Mouse (Mus musculus) cortical plate, adult 2 months (tissue): ENCODE measurements at regions not wholly inside any gene's neighbourhood (a gene's known extent, or its start where the extent isn't known, plus 50 kb on each side); places are given as distances from the start of the nearest gene placed in this dataset.

ENCODE experiments used
- CTCF ChIP-seq: fragments of 200-500 bp; IDR thresholded peaks from 2 replicates; pipeline ENCODE4 v1.5.1; 2011; ENCODE audit warnings: mild to moderate bottlenecking, control low read depth, low read length; ENCODE audit not compliant: insufficient read depth; ENCODE audit errors: extremely low read depth
- POLR2A ChIP-seq: fragments of 200-500 bp; IDR thresholded peaks from 2 replicates; pipeline ENCODE4 v1.6.1; 2011; ENCODE audit warnings: mild to moderate bottlenecking, low read length, control low read depth; ENCODE audit not compliant: insufficient read depth; ENCODE audit errors: extremely low read depth

DNA sequence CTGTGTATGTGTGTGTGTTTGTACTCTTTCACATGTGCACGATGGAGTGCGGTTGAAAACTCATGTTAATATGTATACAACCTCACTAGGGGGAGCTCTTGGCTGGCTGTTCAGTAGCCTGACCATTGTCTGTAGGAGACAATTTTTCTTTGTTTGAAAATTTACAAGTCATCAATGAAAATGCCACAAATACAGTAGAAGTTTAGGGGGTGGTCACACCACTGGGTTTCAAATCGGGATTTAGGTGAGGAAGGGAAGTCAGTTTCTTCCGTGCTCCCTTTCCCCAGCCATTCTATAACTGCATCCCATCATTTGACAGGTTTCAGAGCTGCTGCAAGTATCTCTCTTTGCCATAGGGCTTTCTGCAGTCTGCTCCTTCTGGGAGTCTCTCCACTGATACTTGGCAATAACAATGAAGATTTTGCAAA is 366.9 kb upstream of the Fam92a start:
- TF ChIP-seq CTCF (peak; percentile 66; the same call in 1 of the 2 replicates), POLR2A (no peak)
